Mouse (Mus musculus) right cerebral cortex, postnatal 36 days (tissue): ENCODE data around the gene Kat14.
A peak's percentile ranks its signal among the peaks of the same experiment; 100 is the strongest.
"Not testable (repeated sequence)": the region's sequence is repeated elsewhere in the genome, so short reads cannot be mapped to it uniquely, and the experiment has no call there.

Source experiments
- DNase-seq, 2 experiments: peaks; one replicate each; pipeline ENCODE4 v3.0.0; 2022; ENCODE audit warnings: low spot score in 2 of 2, mixed read lengths in 1 of 2

The Kat14 gene

GRCm38 (mm10) chr2:144368400-144369019 lies at the start of gene Kat14, which contains the start of gene Pet117:
TSS of gene Kat14 (plus strand) at chr2:144368983.
TSS of gene Pet117 (plus strand) at chr2:144368996.
- peak; percentile 91 for DNase-seq

GRCm38 (mm10) chr2:144324218-144324617 lies 44.6 kb upstream of the Kat14 start:
- DNase-seq, result no peak

GRCm38 (mm10) chr2:144329451-144329850 lies 39.3 kb upstream of the Kat14 start:
- DNase-seq, result no peak

GRCm38 (mm10) chr2:144329937-144330336 lies 38.8 kb upstream of the Kat14 start:
- no peak for DNase-seq

GRCm38 (mm10) chr2:144330352-144330959 lies 38.3 kb upstream of the Kat14 start:
- DNase-seq, result no peak

- no peak for DNase-seq
Observed at GRCm38 (mm10) chr2:144330960-144331371, 37.8 kb upstream of the Kat14 start.

GRCm38 (mm10) chr2:144331401-144332302 lies 37.1 kb upstream of the Kat14 start, which contains the start of gene Ovol2:
TSS of gene Ovol2 (minus strand) at chr2:144332146.
- DNase-seq, result no peak

GRCm38 (mm10) chr2:144332486-144332885 lies 36.3 kb upstream of the Kat14 start:
- no peak for DNase-seq

- DNase-seq, result no peak
Observed at GRCm38 (mm10) chr2:144333138-144333842, 35.5 kb upstream of the Kat14 start.

- DNase-seq, result no peak
Observed at GRCm38 (mm10) chr2:144337230-144337629, 31.6 kb upstream of the Kat14 start.

- DNase-seq, result no peak
Observed at GRCm38 (mm10) chr2:144337701-144338100, 31.1 kb upstream of the Kat14 start.

GRCm38 (mm10) chr2:144338149-144338548 lies 30.6 kb upstream of the Kat14 start:
- not testable (repeated sequence) for DNase-seq

- no peak for DNase-seq
Observed at GRCm38 (mm10) chr2:144343158-144343557, 25.6 kb upstream of the Kat14 start.

- DNase-seq, result no peak
Observed at GRCm38 (mm10) chr2:144348525-144348924, 20.3 kb upstream of the Kat14 start.

GRCm38 (mm10) chr2:144352843-144353242 lies 15.9 kb upstream of the Kat14 start:
- peak; percentile 12 to 45 for DNase-seq

- no peak for DNase-seq
Observed at GRCm38 (mm10) chr2:144369020-144369421, 238 bp downstream of the Kat14 start.

GRCm38 (mm10) chr2:144369511-144369910 lies 728 bp downstream of the Kat14 start:
- no peak for DNase-seq

GRCm38 (mm10) chr2:144371566-144371965 lies 2.8 kb downstream of the Kat14 start:
- no peak for DNase-seq

GRCm38 (mm10) chr2:144373063-144373462 lies 4.3 kb downstream of the Kat14 start:
- peak; percentile 24 to 54 for DNase-seq

GRCm38 (mm10) chr2:144375063-144375703 lies 6.4 kb downstream of the Kat14 start:
- DNase-seq, result no peak

- no peak for DNase-seq
Observed at GRCm38 (mm10) chr2:144381293-144381692, 12.5 kb downstream of the Kat14 start.
